13 mouse cellular contexts compared by ENCODE assay signal in the genomic region with DNA sequence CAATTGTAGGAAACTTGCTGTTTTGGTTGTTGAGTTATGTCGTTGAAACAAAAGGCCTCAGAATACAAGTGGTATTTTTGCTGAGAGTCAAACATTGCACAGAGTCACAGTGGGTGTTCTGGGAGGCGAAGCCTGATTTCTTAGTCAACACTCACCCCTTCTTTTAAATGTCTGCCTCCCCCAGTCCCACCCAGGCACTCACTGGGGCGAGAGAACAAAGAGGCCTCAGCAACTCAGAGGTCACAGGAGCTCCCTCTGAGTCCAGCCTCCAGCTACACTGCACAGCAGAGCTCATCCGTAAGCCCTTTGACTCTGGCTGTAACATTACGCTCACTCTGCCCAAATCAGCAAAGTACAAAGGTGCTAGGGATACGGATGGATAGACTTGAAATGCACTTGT.
A peak's percentile ranks its signal among the peaks of the same experiment; 100 is the strongest.
DNase-seq lines count a peak whose midpoint lies in the region; ATAC-seq and TF ChIP-seq lines count a peak whose summit lies in the region.
"Had no signal": no experiment of that assay in that cellular context is flagged by ENCODE, and none has a peak within 500 bp of the region (broad histone marks: within the 10 kb centered on the region; RNA-seq: fewer than 3 reads in every experiment).

No protein-coding gene starts in this region.

- peak overlapping the region; percentile 78 for H3K27ac ChIP-seq in kidney, postnatal 0 days
- peak overlapping the region; percentile 39; the same call in 1 of the 2 replicates for H3K27ac ChIP-seq in embryonic facial prominence, embryonic 13.5 days
- H3K27ac ChIP-seq in neural tube, embryonic 12.5 days = no peak overlapping the region
- H3K27ac ChIP-seq: limb, embryonic 13.5 days; stomach, embryonic 15.5 days had no signal

- no peaks in the 10 kb centered on the region for H3K27me3 ChIP-seq in kidney, postnatal 0 days (ENCODE audit: insufficient read depth, low read length)
- no peaks in the 10 kb centered on the region for H3K27me3 ChIP-seq in embryonic facial prominence, embryonic 13.5 days
- no peaks in the 10 kb centered on the region for H3K27me3 ChIP-seq in neural tube, embryonic 12.5 days (replicated peaks)
- H3K27me3 ChIP-seq: limb, embryonic 13.5 days; stomach, embryonic 15.5 days had no signal

- no peak overlapping the region for H3K4me2 ChIP-seq in kidney, postnatal 0 days (ENCODE audit: low read length)
- no peak overlapping the region for H3K4me2 ChIP-seq in embryonic facial prominence, embryonic 13.5 days
- no peak overlapping the region for H3K4me2 ChIP-seq in neural tube, embryonic 12.5 days (replicated peaks)
- H3K4me2 ChIP-seq: limb, embryonic 13.5 days; stomach, embryonic 15.5 days had no signal

- no peak overlapping the region for H3K9ac ChIP-seq in kidney, postnatal 0 days (ENCODE audit: low read depth, low read length)
- no peak overlapping the region for H3K9ac ChIP-seq in embryonic facial prominence, embryonic 13.5 days
- no peak overlapping the region for H3K9ac ChIP-seq in neural tube, embryonic 12.5 days
- H3K9ac ChIP-seq: limb, embryonic 13.5 days; stomach, embryonic 15.5 days had no signal

- ATAC-seq in kidney, postnatal 0 days (replicated peaks; ENCODE audit: low FRiP score, low read depth) = peak; percentile 85
- ATAC-seq in embryonic facial prominence, embryonic 13.5 days (ENCODE audit: insufficient number of reproducible peaks, insufficient read depth, low FRiP score, low TSS enrichment, low read depth) = no peak
- ATAC-seq in neural tube, embryonic 12.5 days (ENCODE audit: low FRiP score, low read depth) = peak; percentile 48
- ATAC-seq in activated CD4-positive, CD25-positive, alpha-beta regulatory T cell, adult 4 months = no peak

- WGBS in kidney, postnatal 0 days = 25% methylated on average over 6 of the region's 6 CpGs
- WGBS in embryonic facial prominence, embryonic 13.5 days = 34% methylated on average over 6 of the region's 6 CpGs
- 8% methylated on average over 6 of the region's 6 CpGs for WGBS in neural tube, embryonic 12.5 days

- no peak for TF ChIP-seq POLR2A in brain, embryonic 14.5 days (IDR thresholded peaks at IDR 0.05; ENCODE audit: borderline replicate concordance, extremely low read depth, insufficient read depth, insufficient read length, poor library complexity, severe bottlenecking)

- DNase-seq in kidney, postnatal 0 days (ENCODE audit: low spot score) = peak; percentile 75
- DNase-seq in kidney, postnatal 36 days = no peak
- DNase-seq in brain, embryonic 14.5 days (ENCODE audit: low read depth) = peak; percentile 30
- DNase-seq in layer of hippocampus, postnatal 36 days = no peak
- DNase-seq in thymus, postnatal 25 days = no peak
- DNase-seq: cerebellum, postnatal 10 days; gastrocnemius, postnatal 14 days had no signal

- no peaks in the 10 kb centered on the region for H3K9me3 ChIP-seq in kidney, postnatal 0 days (replicated peaks; ENCODE audit: low read length)
- no peaks in the 10 kb centered on the region for H3K9me3 ChIP-seq in embryonic facial prominence, embryonic 13.5 days
- no peaks in the 10 kb centered on the region for H3K9me3 ChIP-seq in neural tube, embryonic 12.5 days
- H3K9me3 ChIP-seq: limb, embryonic 13.5 days; stomach, embryonic 15.5 days had no signal

- TF ChIP-seq CTCF in kidney, postnatal 0 days (IDR thresholded peaks at IDR 0.05; ENCODE audit: low read depth) = no peak
- TF ChIP-seq CTCF in brain, embryonic 14.5 days (IDR thresholded peaks at IDR 0.05; ENCODE audit: borderline replicate concordance, extremely low read depth, insufficient read depth, insufficient read length) = no peak

- no peak overlapping the region for H3K4me3 ChIP-seq in kidney, postnatal 0 days (replicated peaks; ENCODE audit: low read depth, low read length)
- H3K4me3 ChIP-seq in embryonic facial prominence, embryonic 13.5 days = no peak overlapping the region
- no peak overlapping the region for H3K4me3 ChIP-seq in neural tube, embryonic 12.5 days
- H3K4me3 ChIP-seq: limb, embryonic 13.5 days; myocyte; stomach, embryonic 15.5 days had no signal

- peaks cover 14% of the 10 kb centered on the region for H3K4me1 ChIP-seq in kidney, postnatal 0 days (replicated peaks; ENCODE audit: insufficient read depth, low read length)
- H3K4me1 ChIP-seq in embryonic facial prominence, embryonic 13.5 days = peaks cover 33% of the 10 kb centered on the region
- H3K4me1 ChIP-seq in neural tube, embryonic 12.5 days = 0 out of 2 replicates have a peak, but pooled peaks cover 9% of the 10 kb centered on the region

- no peaks in the 10 kb centered on the region for H3K36me3 ChIP-seq in kidney, postnatal 0 days (ENCODE audit: insufficient read depth, low read length)
- no peaks in the 10 kb centered on the region for H3K36me3 ChIP-seq in embryonic facial prominence, embryonic 13.5 days
- H3K36me3 ChIP-seq in neural tube, embryonic 12.5 days = no peaks in the 10 kb centered on the region
- H3K36me3 ChIP-seq: limb, embryonic 13.5 days; stomach, embryonic 15.5 days had no signal

Comparison
In these comparisons a context has a peak if more than half of its experiments do, and no peak if none do; other contexts are left out.
1. DNase-seq: peak in kidney, postnatal 0 days (single experiment) and brain, embryonic 14.5 days (single experiment); none in kidney, postnatal 36 days (0 of 2), layer of hippocampus, postnatal 36 days (0 of 2) and thymus, postnatal 25 days (single experiment).
2. ATAC-seq: peak in kidney, postnatal 0 days (single experiment) and neural tube, embryonic 12.5 days (single experiment); none in embryonic facial prominence, embryonic 13.5 days (single experiment) and activated CD4-positive, CD25-positive, alpha-beta regulatory T cell, adult 4 months (single experiment).